Mouse (Mus musculus) right cerebral cortex, postnatal 14 days (tissue): ENCODE results near the gene Cdc25a.

ENCODE experiments used
- DNase-seq: peaks from one replicate; pipeline ENCODE4 v3.0.0; 2022

The Cdc25a gene

DNA sequence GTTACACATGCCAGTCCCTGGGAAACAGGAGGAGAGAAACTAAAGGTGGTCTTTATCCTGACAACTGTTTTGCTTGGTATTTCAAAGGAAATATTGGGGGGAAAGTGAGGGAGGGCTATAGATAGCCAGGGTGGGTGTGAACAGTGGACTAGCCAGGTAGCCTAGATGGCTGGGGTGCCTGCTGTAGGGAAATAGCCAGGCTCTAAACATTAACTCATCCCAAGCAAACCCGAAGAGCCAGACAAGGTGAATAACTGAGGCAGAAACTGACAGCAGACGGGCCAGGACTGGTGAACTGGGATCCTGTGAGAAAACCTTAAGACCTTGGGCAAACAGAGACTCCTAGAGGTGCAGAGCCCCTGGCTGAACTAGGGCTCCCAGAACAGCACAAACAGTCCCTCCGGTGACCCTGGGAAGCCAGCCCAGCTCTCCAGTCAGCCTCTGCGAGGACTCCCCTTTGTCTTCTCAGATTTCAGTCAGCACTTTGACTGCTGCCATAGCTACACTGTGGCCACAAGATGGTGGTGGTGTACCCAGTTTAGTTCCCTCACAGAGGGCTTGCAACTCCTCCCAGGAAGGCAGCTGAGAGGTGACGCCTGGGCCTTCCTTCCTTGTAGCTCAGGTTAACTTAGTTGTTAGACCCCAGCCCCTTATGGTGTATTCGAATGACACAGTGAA, 19.2 kb downstream of the Cdc25a start:
- DNase-seq, result peak; percentile 65

DNA sequence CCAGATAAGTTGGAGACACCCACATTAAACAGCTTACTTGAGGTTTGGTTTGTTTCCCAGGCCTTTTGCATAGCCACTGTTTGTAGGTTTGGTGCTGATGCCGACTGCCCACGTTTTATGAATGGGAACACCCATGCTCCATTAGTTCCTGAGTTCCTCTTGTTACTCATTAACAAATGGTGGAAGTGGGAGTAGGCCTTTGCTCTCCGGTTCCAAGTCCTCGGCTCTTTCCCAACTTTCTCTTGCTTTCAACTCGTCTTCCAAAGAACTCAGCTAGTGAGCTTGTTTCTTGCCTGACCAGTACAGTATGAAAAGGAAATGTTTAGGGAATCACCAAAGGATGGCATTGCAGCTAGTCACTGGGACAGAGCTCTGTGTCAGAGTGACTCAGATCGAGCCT, 20.2 kb downstream of the Cdc25a start:
- DNase-seq, result no peak

GRCm38 (mm10) chr9:109896253-109897150, 21.1 kb downstream of the Cdc25a start:
- DNase-seq, result no peak

DNA sequence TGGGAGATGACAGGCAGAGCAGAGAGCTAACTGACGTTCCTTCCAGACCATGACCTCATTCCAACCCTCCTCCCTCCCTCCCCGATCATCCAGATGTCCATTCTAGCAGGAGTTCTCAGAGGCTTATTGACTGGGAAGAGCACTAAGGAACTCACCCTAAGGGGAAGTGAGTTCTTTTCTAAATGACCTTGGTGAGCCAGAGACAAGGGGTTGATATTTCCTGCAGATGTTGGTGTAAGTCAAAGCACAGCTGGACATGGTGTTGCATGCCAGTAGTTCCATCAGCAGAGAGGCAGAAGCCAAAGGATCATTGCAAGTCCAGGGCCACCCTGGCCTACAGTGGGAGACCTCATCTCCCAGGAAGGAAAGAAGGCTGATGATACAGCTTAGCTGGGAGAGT, 22.6 kb downstream of the Cdc25a start:
- no peak for DNase-seq

GRCm38 (mm10) chr9:109899361-109899760, 24.0 kb downstream of the Cdc25a start:
- no peak for DNase-seq

DNA sequence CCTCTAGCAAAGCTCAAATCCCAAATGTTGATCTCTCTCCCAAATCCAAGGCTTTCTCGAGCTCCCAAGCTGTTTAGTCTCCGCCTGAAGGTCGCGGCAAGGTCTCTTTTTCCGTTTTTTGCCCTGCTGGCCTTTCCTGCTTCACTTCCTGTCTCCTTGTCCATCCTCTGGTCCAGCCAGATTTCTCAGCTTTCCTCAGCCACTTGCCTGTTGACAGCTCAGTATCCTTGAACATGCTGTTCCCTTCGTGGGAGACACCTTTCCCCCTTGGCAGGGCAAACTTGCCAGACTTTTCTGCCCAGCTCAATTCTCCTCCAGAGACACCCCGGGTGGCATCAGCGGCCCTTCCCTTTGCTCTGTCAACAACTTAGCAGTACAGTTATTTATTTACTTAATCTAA, 24.4 kb downstream of the Cdc25a start:
- no peak for DNase-seq

GRCm38 (mm10) chr9:109900604-109901003, 25.2 kb downstream of the Cdc25a start:
- no peak for DNase-seq

GRCm38 (mm10) chr9:109902246-109902645, 26.9 kb downstream of the Cdc25a start:
- no peak for DNase-seq

- no peak for DNase-seq
Measured at GRCm38 (mm10) chr9:109902740-109903139, 27.4 kb downstream of the Cdc25a start.

DNA sequence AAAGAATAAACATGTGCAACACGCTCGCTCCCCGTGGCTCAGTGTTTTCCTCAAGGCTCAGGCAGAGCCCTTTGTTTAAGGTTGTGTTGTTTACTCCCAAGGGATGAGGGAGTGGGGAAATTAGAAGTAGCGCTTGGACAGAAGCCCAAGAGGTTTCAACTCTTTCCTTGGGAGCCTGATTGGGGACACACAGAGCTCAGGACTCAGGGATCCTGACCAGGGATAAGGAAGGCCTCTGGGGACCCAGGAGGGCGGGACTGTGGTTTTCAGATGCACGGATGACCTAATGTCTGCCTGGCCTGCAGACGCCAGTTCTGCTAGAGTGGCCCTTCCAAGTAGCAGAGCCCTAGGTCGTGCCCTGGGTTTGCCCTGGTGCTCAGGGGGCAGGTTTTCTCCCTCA, 31.9 kb downstream of the Cdc25a start:
- no peak for DNase-seq

- no peak for DNase-seq
Measured at GRCm38 (mm10) chr9:109907774-109908465, 32.5 kb downstream of the Cdc25a start.

- no peak for DNase-seq
Measured at GRCm38 (mm10) chr9:109909102-109909501, 33.7 kb downstream of the Cdc25a start.

- DNase-seq, result no peak
Measured at GRCm38 (mm10) chr9:109909926-109910325, 34.5 kb downstream of the Cdc25a start.

- no peak for DNase-seq
Measured at GRCm38 (mm10) chr9:109911779-109912178, 36.4 kb downstream of the Cdc25a start.

GRCm38 (mm10) chr9:109914269-109914926, 39.0 kb downstream of the Cdc25a start:
- no peak for DNase-seq

- DNase-seq, result no peak
Measured at GRCm38 (mm10) chr9:109917931-109918330, 42.6 kb downstream of the Cdc25a start.

DNA sequence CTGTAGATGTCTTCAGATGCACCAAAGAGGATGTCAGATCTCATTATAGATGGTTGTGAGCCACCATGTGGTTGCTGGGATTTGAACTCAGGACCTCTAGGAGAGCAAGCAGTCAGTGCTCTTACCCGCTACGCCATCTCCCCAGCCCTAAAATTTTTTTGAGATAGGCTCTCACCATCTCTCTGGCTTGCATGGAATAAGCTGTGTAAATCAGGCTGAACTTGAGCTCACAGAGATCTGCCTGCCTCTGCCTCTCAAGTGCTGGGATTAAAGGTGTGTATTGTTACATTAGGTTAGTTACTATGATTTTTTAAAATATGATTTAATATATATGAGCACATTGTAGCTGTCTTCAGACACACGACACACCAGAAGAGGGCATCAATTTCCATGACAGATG, 53.8 kb downstream of the Cdc25a start:
- DNase-seq, result no peak

DNA sequence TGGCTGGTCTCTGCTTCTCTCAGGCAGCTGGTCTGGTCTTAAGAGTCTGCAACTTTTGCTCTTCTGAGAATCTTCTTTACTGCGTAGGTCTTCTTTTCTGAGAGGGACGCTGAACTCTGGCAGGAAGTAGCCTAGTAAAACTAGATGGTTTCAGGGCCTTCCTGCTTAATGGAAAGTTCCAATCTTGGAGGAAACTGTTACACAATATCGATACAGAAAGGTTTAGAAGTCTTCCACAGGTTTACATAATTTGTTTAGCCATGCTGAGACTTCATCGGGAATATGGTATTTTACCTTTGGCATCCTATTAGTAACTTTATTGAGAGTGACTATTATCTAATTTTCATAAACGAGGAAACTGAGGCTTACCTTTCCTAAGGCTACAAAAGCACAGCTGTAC, 54.7 kb downstream of the Cdc25a start:
- DNase-seq, result no peak

DNA sequence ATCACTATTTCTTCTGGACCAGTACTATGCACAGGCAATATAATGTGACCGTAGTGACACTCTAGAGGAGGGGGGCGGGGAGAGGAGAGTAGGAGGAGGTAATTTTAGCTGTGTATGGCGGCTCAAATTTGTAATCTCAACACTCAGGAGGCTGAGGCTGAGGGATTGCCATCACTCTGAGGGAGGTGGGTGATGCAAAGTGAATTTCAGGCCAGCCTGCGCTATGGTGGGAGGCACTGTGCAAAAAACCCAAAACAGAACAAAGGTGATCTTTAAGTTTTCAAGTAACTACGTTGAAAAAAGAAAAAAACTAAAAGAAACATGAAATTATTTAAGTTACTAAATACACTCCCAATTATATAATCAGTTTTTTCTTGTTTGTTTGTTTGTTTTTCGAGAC, 55.4 kb downstream of the Cdc25a start:
- DNase-seq, result no peak

- DNase-seq, result peak; percentile 97
Measured at GRCm38 (mm10) chr9:109931257-109932171, 56.1 kb downstream of the Cdc25a start, which contains the start of gene Map4. Gene Map4, plus strand, starts transcription at chr9:109931460.

DNA sequence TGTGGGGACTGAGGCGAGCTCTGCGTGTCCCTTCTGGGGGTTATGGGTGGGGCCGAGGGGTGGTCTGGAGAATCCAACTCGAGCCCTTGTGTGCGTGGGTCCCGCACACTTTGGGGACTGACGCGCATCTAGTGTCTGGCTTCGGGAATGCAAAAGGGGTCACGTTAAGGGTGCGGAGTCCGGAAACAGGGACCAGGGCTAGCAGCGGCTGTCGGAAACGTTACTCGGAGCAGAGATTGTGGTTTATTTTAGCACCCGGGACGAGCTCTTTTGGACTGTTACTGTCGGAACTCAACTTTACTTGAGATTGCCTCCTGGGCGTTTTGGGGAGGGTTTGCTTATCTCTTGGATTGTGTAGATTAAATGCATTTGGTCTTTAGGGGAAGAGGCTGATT, 57.0 kb downstream of the Cdc25a start:
- DNase-seq, result no peak
